Mouse (Mus musculus): ENCODE measurements at regions not wholly inside any gene's neighbourhood (a gene's known extent, or its start where the extent isn't known, plus 50 kb on each side); places are given as distances from the start of the nearest gene placed in this dataset.

- peak; percentile 23 to 35 for DNase-seq (ENCODE audit: low spot score in 2 of 2)
These were observed 362.0 kb upstream of the Chd6 start for GRCm38 (mm10) chr2:161470844-161471243.

GRCm38 (mm10) chr2:161470025-161470424 lies 361.1 kb upstream of the Chd6 start:
- no peak for DNase-seq (ENCODE audit: low spot score in 2 of 2)

DNA sequence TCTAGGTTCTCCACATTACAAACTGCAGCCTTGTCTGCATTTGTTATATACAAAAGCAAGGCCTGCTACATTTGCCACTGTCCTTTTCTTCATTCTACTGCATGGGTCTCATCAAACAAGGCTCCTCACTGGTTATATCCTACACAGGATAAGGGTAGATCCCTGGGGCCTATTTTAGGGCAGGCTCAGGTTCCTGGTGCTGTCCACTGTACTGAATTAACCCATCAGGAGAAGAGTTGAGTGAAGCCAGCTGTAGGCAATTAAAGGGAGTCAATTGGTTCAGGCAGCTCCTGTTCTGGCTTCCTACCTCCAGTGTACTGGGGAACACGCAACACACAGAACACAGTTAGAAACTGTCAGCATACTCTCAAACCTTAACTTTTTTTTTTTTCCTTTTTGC lies 358.2 kb upstream of the Chd6 start:
- DNase-seq (ENCODE audit: low spot score in 2 of 2) = no peak

DNA sequence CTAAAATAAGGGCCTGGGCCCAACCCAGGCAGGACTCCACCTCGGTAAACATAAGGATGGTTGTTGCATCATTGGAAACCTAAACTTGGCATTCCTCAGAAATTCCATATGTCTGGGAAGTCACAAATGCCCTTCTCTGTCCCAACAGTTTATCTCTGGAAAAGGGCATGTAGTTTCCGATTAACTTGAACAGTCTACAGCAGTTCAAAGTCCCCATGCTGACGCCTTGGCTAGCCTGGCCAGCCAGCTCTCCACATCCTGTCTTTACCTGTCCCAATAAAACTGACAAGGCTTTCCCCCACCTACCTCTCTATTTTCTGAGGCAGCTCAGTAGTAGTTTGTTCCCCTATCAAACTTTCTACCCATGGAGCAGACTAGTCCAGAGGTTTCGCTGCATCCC lies 351.7 kb upstream of the Chd6 start:
- no peak for DNase-seq (ENCODE audit: low spot score in 2 of 2)

DNA sequence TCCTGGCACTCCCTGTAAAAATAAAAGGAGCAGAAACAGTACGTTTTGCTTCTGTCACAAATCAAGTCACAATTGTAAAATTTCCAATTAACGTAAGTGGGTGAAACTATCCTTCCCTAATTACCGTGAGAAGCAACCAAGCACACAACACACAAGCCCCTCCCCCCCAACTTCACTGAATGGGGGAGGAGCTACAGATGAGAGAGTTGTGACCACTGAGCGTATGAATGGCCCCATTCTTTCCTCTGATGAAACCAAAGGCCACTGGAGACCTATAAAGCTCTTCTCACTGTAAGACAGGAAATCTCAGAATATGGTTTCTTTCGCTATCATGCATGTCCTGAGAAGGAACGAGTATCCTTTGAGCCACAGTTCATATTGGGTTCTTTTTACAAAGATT lies 345.6 kb upstream of the Chd6 start:
- DNase-seq (ENCODE audit: low spot score in 2 of 2) = no peak

- no peak for DNase-seq (ENCODE audit: low spot score in 2 of 2)
These were observed 324.9 kb upstream of the Chd6 start for GRCm38 (mm10) chr2:161433816-161434215.

DNA sequence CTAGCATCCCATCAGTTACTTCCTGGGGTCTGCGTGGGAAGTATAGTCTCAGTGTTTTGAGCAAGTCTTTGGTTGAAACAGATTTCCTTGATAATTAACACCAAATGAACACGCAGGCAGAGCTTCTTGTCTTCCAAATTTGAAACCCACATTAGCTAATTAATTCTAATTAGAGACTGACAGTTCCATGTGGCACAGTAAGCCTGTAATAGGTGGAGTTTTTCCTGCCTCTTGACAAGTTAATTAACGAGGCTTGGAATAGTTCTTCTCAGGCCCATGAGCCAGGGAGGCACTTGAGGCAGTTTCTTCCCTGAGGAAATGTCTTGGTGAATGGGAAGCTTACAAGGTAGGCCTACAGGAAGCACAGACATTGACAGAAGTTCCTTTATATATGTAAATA lies 320.4 kb upstream of the Chd6 start:
- no peak for DNase-seq (ENCODE audit: low spot score in 2 of 2)

- no peak for DNase-seq (ENCODE audit: low spot score in 2 of 2)
These were observed 316.7 kb upstream of the Chd6 start for GRCm38 (mm10) chr2:161425587-161425986.

- no peak for DNase-seq (ENCODE audit: low spot score in 2 of 2)
These were observed 309.2 kb upstream of the Chd6 start for GRCm38 (mm10) chr2:161418062-161418461.

- DNase-seq (ENCODE audit: low spot score in 2 of 2) = no peak
These were observed 307.5 kb upstream of the Chd6 start for GRCm38 (mm10) chr2:161416218-161416927.

DNA sequence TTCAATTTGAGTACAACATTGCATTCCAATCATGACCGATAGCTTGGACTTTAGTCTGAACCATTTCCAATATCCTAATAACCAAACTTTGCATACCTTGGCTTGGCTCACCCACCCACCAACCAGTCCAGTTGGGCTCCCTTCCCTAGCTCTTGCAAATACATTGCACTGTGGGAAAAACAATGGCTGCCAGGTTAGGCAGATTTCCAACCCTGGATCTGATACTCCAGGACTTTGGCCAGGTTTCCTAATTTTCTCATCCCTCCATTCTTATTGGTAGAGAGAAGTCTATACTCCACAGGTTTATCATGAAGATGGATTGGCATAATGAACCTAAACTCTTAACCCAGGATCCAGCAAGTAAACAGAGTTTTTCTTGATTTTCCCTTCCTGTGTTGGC lies 299.4 kb upstream of the Chd6 start:
- no peak for DNase-seq (ENCODE audit: low spot score in 2 of 2)

DNA sequence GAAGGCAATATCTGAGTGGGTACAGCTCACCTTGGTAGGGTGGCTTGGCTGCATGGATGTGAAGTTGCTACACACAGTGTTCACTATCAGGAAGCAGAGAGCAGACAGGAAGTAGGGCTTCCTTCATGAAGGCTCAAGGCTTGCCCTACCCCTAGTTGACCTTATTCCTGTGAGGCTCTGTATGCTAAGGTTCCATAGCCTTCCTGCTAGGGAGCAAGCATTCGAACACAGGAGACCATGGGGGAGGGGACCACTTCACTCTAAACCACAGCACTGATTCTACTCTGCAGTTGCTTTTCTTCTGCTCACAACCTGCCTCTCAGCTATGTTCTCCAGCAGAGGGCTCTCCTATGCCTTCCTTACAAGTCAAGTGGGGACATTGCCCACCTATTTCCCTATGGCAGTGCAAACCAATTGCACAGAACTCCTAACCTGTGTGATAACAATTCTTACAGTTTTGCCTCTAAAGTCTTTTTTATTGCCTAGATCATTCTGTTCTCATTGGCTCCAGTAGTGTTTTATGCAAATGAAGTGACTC lies 297.0 kb upstream of the Chd6 start:
- no peak for DNase-seq (ENCODE audit: low spot score in 2 of 2)

DNA sequence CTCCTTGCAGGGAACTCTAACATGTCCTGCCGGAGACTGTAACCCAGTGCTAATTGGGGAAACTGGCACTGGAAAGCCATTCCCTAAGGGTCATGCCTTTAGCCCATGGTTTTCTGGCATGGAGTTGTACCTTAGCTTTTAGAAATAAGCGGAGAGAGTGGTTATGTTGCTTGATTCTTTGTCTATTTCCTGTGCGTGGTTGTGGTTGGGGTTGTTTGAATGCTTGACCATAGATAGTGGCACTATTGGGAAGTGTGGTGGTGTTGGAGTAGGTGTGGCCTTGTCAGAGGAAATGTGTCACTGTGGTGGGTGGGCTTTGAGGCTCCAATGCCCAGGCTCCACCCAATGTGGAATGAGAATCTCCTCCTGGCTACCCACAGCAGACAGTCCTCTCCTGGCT lies 289.2 kb upstream of the Chd6 start:
- DNase-seq (ENCODE audit: low spot score in 2 of 2) = no peak

GRCm38 (mm10) chr2:161390954-161391690 lies 282.2 kb upstream of the Chd6 start:
- no peak for DNase-seq (ENCODE audit: low spot score in 2 of 2)

- no peak for DNase-seq (ENCODE audit: low spot score in 2 of 2)
These were observed 280.5 kb upstream of the Chd6 start for GRCm38 (mm10) chr2:161389318-161389835.

- no peak for DNase-seq (ENCODE audit: low spot score in 2 of 2)
These were observed 278.2 kb upstream of the Chd6 start for GRCm38 (mm10) chr2:161387054-161387453.

GRCm38 (mm10) chr2:161382411-161382810 lies 273.5 kb upstream of the Chd6 start:
- DNase-seq (ENCODE audit: low spot score in 2 of 2) = no peak

GRCm38 (mm10) chr2:161378313-161378712 lies 269.4 kb upstream of the Chd6 start:
- no peak for DNase-seq (ENCODE audit: low spot score in 2 of 2)

GRCm38 (mm10) chr2:161362325-161362724 lies 253.4 kb upstream of the Chd6 start:
- peak; percentile 54 to 64 for DNase-seq (ENCODE audit: low spot score in 2 of 2)

DNA sequence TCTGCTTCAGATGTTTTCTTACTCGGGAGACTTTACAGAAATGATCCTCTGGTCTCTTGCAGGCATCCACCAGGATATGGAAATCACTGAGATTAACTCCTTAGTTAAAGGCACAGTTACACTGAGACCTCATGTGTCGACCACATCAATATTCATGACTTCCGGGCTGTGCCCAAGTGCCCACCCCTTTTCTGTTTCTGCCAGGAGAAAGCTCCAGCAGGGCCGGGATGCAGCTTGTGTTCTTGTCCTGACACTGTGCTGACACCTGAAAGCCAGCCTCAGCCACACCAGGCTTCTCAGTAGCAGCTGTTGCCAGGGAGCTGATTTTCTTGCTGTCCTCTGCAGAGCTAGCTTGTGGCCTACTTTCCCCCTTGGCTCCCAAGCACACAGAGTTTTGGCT lies 240.2 kb upstream of the Chd6 start:
- DNase-seq (ENCODE audit: low spot score in 2 of 2) = peak; percentile 32 to 36

- DNase-seq (ENCODE audit: low spot score in 2 of 2) = peak in 1 of 2 experiments; percentile 38
These were observed 235.1 kb upstream of the Chd6 start for GRCm38 (mm10) chr2:161344018-161344417.

GRCm38 (mm10) chr2:161342648-161343047 lies 233.8 kb upstream of the Chd6 start:
- no peak for DNase-seq (ENCODE audit: low spot score in 2 of 2)

DNA sequence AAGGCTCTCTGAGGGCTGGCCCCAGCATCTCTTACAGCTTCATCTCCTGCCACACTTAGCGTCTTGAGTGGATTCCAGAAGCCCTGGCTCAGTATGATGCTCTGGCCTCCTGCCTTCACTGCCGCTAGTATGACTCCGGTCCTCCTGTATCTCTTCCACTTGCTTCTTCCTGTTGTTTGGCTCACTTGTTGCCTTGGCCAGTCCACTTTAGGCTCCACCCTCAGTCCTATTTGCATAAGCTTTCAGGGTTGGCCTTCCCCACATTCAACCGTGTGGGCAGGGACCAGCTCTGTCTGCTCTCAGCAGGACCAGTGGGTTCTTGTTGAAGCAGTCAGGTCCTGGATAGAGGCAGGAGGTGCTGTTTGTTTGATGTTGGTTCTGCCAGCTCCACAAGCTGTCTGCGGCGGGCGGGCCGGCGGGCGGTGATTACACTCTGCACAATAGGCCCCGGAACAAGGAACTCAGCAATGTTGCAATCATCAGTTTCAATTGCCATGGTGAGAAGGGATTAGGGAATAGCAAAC lies 232.6 kb upstream of the Chd6 start:
- DNase-seq (ENCODE audit: low spot score in 2 of 2) = peak; percentile 58 to 70

Measured in right cerebral cortex, postnatal 10 days (tissue).